Mouse (Mus musculus): Measurements from ENCODE around the gene Mad2l1bp. TPM values are rescaled to one million over a fixed set of nuclear protein-coding genes. Genes with fewer than 3 reads are reported as not detected.

Mad2l1bp gene
- total RNA-seq, 2 experiments from 2014 or later, result 17.1 to 19.8 TPM

DNA sequence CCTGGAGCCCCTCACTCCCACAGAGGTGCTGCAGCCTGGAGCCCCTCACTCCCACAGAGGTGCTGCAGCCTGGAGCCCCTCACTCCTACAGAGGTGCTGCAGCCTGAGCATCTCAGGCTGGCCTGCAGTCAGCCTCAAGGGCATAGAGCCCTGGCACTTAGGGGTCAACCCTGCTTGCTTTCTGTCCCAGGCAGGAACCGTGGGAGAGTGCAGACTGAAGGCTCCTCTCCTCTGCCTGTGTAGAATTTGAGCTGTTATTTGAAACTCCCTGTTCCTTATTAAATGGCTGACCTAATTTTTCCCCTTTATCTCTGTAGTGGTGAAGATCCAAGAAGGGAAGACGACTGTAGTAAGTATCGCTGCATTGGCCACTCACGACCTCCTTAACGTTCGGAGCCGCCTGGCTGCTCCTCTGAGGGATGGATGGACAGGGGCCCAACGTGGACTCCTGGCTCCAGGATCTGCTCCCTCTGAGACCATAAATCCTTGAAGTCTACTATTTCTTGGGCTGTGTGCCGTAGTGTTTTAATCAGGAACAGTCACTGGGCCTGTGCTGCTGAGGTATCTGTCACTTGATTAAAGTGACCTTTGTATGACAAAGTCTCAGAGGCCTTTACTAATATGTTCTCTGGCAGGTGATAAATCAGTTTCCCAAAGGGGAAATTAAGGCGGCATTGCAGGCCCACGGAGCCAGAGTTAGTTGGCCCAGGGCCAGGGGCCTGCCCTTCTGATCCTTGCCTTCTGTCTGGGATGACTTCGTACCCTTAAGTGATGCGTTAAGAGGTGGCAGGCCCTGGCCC is 35.5 kb downstream of the Mad2l1bp start:
- no peak for DNase-seq
- intact Hi-C loops (cut with DNase I), result no loop called here

DNA sequence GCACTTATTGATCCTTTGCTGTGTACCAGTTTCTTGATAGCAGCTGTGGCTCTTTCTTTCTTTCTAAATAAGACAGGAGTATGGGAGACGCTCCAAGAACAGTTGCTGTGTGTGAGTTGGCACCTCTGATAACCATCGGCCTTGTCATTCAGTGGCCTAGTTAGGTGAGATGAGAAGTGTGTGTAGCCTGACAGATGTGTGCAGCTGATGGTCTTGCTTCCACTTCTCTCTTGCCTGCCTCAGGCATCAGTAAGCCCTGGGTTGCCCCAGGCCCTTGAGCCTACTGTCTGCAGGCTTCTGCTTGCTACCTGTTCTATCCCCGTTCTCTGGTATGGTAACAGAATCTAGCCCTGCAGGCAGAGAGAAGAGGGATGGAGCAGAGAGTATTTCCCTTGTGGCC is 36.5 kb downstream of the Mad2l1bp start:
- DNase-seq, result no peak
- intact Hi-C loops (cut with DNase I), result no loop called here

DNA sequence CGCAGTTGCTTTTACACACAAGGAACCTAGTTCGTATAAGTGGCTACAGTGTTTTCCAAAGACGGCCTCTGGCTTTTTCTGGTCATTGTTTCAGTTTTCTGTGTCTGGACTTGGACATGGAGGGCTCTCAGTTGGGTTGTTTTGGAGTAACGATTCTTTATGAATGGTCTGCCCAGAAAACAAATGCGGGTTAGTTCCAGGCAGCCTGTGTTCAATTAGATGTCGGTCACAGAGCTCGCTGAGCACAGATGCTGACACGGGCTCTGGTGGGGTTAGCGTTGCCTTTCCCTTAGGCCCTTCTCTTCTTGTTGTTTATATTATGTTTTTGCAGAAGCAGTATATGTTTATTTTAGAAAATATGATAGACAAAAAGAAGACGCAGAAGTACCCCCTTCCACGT is 37.2 kb downstream of the Mad2l1bp start:
- intact Hi-C loops (cut with DNase I), result no loop called here
- DNase-seq, result no peak

DNA sequence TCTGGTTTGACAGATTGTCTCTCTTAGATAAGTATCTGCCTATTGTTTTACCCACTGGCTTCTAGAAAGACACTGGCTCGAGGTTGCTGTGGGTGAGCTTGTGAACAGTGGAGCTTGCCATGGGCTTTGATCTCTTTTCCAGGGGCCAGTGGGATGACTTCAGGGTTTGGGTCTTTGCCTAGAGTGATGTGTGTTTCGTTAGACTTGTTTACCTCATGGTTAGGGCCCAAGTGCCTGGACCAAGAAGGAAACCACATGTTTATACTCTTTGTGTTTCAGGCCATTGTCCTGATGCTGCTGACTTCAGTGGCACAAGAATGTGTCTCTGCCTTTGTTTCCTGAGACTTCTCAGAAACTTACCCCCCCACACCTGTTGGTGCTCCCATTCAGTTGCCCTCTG is 37.9 kb downstream of the Mad2l1bp start:
- intact Hi-C loops (cut with DNase I), result no loop called here
- no peak for DNase-seq

DNA sequence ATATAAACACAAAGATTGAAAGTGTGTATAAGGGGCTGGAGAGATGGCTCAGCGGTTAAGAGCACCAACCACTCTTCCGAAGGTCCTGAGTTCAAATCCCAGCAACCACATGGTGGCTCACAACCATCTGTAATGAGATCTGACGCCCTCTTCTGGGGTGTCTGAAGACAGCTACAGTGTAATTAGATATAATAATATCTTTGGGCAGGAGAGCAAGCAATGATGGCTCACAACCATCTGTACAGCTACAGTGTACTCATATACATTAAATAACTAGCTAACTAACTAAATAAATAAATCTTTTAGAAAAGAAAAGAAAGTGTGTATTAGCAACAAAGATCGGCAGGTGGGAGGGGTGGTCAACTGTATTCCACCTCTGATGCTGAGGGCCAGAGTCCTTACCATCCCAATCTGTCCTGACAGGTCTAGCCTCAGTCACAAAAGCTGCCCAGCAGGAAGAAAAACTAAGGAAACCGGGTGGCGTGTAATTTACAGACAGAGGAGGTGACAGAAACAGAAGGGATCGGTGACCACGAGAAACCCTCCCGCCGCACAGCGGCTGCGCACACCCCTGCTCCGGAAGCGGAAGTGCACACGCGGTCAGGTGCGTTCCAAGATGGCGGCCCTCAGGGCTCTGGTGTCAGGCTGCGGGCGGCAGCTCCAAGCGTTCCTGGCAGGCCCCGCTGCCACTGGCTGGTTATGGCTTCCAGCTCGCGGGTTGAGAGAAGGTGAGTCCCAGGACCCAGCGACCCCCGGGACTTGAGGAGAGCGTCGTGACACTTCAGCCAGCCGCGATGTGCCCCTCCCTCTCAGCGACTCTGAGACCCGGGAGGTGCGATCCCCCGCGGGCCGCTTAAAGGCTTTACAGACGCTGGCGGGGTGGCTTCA is 42.7 kb downstream of the Mad2l1bp start, which contains the start of gene Mrps18a:
Mrps18a (plus strand) TSS at position 585 of the 888 bp plus-strand sequence.
- intact Hi-C loops (cut with DNase I), result no loop called here
- peak; percentile 72 to 73 for DNase-seq

DNA sequence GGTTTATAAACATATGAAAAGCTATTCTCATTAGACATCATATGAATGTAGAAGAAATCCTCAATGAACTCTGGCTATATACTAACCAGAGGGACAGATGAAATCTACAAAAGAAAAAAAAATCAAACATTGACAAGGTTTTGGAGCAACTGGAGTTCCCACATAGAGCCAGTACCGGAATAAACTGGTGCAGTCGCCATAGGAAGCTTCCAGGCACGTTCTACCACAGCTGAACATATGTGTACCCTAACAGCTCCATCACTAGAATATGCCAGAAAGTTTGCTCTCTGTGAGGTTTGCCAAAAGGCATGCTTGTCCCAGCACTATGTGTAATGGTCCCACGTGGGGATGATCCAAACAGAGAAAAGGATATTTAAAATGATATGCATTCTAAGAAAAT is 45.1 kb downstream of the Mad2l1bp start:
- no peak for DNase-seq
- intact Hi-C loops (cut with DNase I), result no loop called here

DNA sequence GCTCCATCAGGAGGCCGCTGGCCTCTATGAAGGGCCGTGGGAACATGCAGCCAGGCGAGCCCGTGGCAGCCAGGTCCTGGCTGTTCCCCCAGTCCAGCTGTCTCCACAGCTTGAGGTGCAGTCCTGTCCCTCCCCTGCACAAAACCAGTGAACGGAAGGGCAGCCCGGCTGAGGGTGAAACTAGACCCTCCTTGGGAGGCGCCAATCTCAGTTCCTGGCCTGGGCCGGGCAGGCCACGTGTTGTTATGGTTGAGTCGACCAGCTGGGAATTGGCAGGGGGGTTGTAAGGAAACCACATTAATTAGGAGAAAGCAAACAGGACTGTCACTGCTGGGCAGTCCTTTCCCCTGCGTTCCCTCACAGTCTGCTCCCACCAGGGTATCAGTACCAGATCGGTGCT is 48.9 kb downstream of the Mad2l1bp start:
- DNase-seq, result peak; percentile 64 to 65
- intact Hi-C loops (cut with DNase I), result loop anchor here (5.0 kb wide), 1 partner anchor 52 kb away; no protein-coding TSS in a partner anchor

DNA sequence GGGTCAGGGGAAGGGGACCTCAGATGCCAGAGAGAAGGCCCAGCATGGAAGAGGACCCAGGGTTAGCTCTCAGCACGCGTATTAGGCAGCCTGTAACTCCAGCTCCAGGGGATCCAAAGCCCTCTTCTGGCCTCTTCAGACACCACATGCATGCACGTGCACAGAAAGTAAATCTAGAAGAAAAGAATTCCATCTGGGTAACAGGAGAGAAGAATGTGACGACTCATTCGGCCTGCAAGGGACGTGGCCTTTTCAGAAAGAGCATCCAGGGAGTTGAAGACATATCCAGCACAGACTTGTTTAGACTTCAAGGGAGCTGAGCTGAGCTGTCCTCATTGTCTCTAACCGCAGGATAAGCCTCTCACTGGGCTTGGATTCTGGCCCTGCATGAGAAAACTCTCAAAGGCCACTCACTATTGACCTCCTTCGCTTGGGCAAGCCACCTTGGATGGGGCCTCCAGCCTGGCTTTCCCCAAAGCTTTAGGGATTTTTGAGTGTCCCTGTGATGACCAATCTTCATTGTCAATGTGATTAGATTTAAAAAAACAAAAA is 50.7 kb downstream of the Mad2l1bp start:
- DNase-seq, result no peak

DNA sequence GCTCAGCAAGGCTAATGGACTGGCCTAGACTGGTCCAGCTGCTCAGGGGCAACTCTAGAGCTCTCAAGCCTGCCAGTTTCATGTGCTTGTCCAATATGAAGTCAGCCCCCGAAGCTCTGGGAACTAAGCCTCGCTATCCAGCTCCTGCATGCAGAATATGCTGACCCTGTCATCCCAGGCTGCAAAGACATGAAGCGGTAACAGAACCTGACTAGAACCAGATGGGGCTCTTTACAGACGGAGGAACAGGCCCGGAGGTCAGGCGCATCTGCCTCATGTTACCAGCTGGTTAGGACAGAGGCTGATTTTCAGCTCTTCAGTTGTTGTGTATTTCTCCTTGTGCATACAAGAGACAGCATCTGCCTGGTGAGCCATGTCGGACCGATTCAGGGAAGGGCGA is 51.4 kb downstream of the Mad2l1bp start:
- no peak for DNase-seq
- intact Hi-C loops (cut with DNase I), result loop anchor here (5.0 kb wide), 1 partner anchor 50 kb away; no protein-coding TSS in a partner anchor

More for the DNA sequence above, 50.7 kb downstream of the Mad2l1bp start:
- intact Hi-C loops (cut with DNase I), result loop anchor here (5.0 kb wide), 1 partner anchor 50 kb away; no protein-coding TSS in a partner anchor

DNA sequence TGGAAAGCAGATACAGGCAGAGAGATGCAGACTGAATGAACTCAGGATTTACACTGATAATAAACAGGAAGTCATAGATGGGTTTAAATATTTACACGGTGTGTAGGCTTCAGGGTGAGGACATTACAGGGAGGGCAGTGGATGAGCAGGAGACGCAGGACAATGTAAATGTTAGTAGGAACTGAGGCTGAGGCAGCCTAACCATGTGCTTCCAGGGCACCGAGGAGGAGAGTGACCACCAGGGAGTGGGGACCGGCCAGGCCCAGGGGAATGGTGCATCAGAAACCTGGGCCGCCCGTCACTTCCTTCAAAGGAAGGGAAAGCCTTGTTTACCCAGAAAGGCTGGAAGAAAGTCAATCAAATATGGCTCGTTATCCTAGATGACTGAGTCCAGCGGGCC is 54.8 kb downstream of the Mad2l1bp start:
- intact Hi-C loops (cut with DNase I), result no loop called here
- no peak for DNase-seq

Other genes starting within 250 kb of the Mad2l1bp start
- gene Vegfa, start 121.2 kb downstream of the Mad2l1bp start, total RNA-seq (2021), result 100 to 1,000 TPM; 137 to 152 TPM
- gene Mrps18a, start 42.6 kb downstream of the Mad2l1bp start, total RNA-seq (2021), result 10 to 100 TPM; 78.0 to 84.1 TPM
- under 1 TPM; 0.28 to 0.54 TPM for gene Rsph9, start 9.3 kb downstream of the Mad2l1bp start, total RNA-seq (2021)
- 10 to 100 TPM; 51.3 to 55.1 TPM for gene Gtpbp2, start 7.5 kb upstream of the Mad2l1bp start, total RNA-seq (2021)
- gene Polh, start 49.1 kb upstream of the Mad2l1bp start, total RNA-seq (2021), result 10 to 100 TPM; 11.4 to 12.5 TPM
- 1 to 10 TPM; 9.3 to 9.9 TPM for gene Xpo5, start 49.2 kb upstream of the Mad2l1bp start, total RNA-seq (2021)
- gene Polr1c, start 94.5 kb upstream of the Mad2l1bp start, total RNA-seq (2021), result 10 to 100 TPM; 11.8 to 13.5 TPM
- gene Yipf3, start 94.5 kb upstream of the Mad2l1bp start, total RNA-seq (2021), result 10 to 100 TPM; 48.7 to 58.4 TPM
- gene Lrrc73, start 100.0 kb upstream of the Mad2l1bp start, total RNA-seq (2021), result under 1 TPM; 0.23 to 0.39 TPM
- gene Tjap1, start 129.5 kb upstream of the Mad2l1bp start, total RNA-seq (2021), result 10 to 100 TPM; 35.4 to 43.6 TPM
- under 1 TPM in 1 of 2 experiments, not detected in 1; 0.49 TPM for gene Dlk2, start 143.9 kb upstream of the Mad2l1bp start, total RNA-seq (2021)
- 1 to 10 TPM; 2.2 to 2.5 TPM for gene Abcc10, start 174.8 kb upstream of the Mad2l1bp start, total RNA-seq (2021)
- 10 to 100 TPM; 10.2 to 11.6 TPM for gene Zfp318, start 230.2 kb upstream of the Mad2l1bp start, total RNA-seq (2021)

Measured in gastrocnemius, postnatal 36 days (tissue).